Mouse (Mus musculus): ENCODE results near the gene Crybb1.

GRCm38 (mm10) chr5:112247399-112247798, 8.2 kb upstream of the Crybb1 start:
- TF ChIP-seq TAL1 (IDR thresholded peaks at IDR 0.05; ENCODE audit: low read length) (no peak), GATA1 (IDR thresholded peaks at IDR 0.05; ENCODE audit: low read length) (no peak)

Data from erythroblast, embryonic 14.5 days (primary cell).